Mouse (Mus musculus) embryonic fibroblast, embryonic 13.5 days (primary cell): ENCODE measurements around the gene Mettl17.

Experiments used
- CTCF ChIP-seq: IDR thresholded peaks from 2 replicates; pipeline ENCODE4 v1.5.1; 2011; ENCODE audit warnings: mild to moderate bottlenecking, control low read depth, low read length, moderate library complexity, borderline replicate concordance; ENCODE audit not compliant: insufficient read depth
- POLR2A ChIP-seq: IDR thresholded peaks from 2 replicates; pipeline ENCODE4 v1.6.1; 2011; ENCODE audit warnings: low read depth, mild to moderate bottlenecking, control low read depth, low read length, moderate library complexity

DNA sequence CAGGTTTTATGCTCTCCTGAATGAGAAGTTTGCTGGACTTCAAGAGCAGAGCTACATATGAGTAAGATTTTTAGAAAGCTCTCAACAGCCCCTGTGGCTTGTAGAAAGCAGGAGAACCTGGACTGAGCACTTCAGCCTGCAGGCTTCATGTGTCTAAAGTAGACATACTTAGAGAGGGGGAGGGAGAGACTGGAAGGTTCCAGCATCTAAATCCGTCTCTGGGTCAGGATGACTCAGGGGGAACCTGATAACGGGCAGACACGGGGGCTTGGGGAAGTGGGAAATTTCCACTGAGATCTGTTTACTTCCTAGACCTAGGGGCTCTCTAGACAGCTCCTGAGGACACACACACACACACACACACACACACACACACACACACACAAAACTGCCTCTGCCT lies 30.4 kb downstream of the Mettl17 start:
- TF ChIP-seq POLR2A (no peak), CTCF (no peak)
